Mouse (Mus musculus) neural tube, embryonic 12.5 days (tissue): ENCODE data around the gene Abhd15. TPM values are rescaled to one million over a fixed set of nuclear protein-coding genes. Genes with fewer than 3 reads are reported as not detected.

Experiments
- ATAC-seq: fragments of 200-750 bp; cut with Nextera tagmentation; 2 replicates; pipeline ENCODE4 v1.8.0; 2017; ENCODE audit warnings: low read depth, mild to moderate bottlenecking, moderate TSS enrichment, moderate library complexity; ENCODE audit not compliant: low FRiP score
- H3K27ac ChIP-seq: fragments of 300-500 bp; sonication (generic); 2 replicates; pipeline ENCODE4 v1.5.1; 2016
- H3K27me3 ChIP-seq: fragments of 300-500 bp; sonication (generic); replicated peaks from 2 replicates; pipeline ENCODE4 v1.6.1; 2016; ENCODE audit warnings: mild to moderate bottlenecking
- H3K36me3 ChIP-seq: fragments of 300-500 bp; sonication (generic); 2 replicates; pipeline ENCODE4 v1.6.1; 2016; ENCODE audit warnings: mild to moderate bottlenecking
- H3K4me1 ChIP-seq: fragments of 300-500 bp; sonication (generic); 2 replicates; pipeline ENCODE4 v1.6.1; 2016
- H3K4me2 ChIP-seq: fragments of 300-500 bp; sonication (generic); replicated peaks from 2 replicates; pipeline ENCODE4 v1.6.1; 2016; ENCODE audit warnings: mild to moderate bottlenecking
- H3K4me3 ChIP-seq: fragments of 300-500 bp; sonication (generic); 2 replicates; pipeline ENCODE4 v1.5.1; 2016
- H3K9ac ChIP-seq: fragments of 300-500 bp; sonication (generic); 2 replicates; pipeline ENCODE4 v1.6.1; 2016; ENCODE audit warnings: mild to moderate bottlenecking
- H3K9me3 ChIP-seq: fragments of 300-500 bp; sonication (generic); 2 replicates; pipeline ENCODE4 v1.6.1; 2016; ENCODE audit warnings: mild to moderate bottlenecking
- WGBS: fragments of 180-500 bp; shearing (Covaris S2); methylation state at CpG from one replicate; pipeline ENCODE4 v1.1.7; 2016; 5-methylcytosine and 5-hydroxymethylcytosine counted together
- polyA plus RNA-seq: library from polyadenylated mRNA; unstranded; fragments of >200 nt; fragmentation: Nextera tagmentation; extraction: Ambion mirVana; gene quantifications from 2 replicates; pipeline ENCODE4 v1.2.1, GENCODE M21; 2016

Gene Abhd15
- polyA plus RNA-seq = 5.2 and 7.1 TPM in 2 replicates

DNA sequence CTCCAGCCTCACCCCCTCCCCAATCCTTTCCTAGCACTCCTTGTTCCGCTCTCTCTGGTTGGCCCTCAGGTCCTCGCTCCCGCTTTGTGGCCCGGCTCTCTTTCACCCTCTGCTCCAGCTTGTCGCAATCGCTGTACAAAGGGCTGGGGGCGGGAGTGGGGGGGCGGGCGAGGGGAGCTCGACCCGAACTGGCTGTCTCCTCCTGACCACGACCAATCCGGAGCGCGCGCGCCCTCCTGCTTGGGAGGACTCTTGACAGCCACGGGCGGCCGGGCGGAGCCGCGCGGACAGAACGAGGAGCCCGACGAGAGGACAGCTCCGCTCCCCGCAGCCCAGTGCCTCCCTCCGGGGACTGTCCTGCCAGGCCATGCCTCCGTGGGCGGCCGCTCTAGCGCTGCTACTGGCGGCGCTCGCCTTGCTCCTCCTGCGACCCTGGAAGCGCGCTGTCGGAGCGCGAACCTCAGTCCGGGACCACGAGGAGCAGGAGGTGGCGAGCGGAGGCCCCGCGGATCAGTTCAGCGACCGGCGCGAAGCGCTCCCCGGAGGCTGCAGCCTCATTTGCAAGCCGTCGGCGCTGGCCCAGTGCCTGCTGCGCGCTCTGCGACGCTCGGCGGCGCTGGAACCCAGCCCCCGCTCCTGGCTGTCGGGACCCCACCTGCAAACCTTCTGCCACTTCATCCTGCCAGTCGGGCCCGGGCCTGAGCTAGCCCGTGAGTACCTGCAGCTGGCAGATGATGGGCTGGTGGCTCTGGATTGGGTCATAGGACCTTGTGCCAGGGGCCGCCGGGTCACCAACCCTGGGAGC is at the start of gene Abhd15:
Gene Abhd15, plus strand, starts transcription at position 290 of the 805 bp plus-strand sequence.
- peak within 1 kb of the TSS; percentile 93 for H3K4me2 ChIP-seq
- H3K9ac ChIP-seq = peak within 1 kb of the TSS; percentile 58
- H3K4me1 ChIP-seq = peaks cover 36% of the 10 kb centered on the region
- no peak within 1 kb of the TSS for H3K27ac ChIP-seq
- under 1% methylated on average over 72 of the region's 72 CpGs for WGBS
- no peaks in the 10 kb centered on the region for H3K9me3 ChIP-seq
- peak; percentile 51 for ATAC-seq
- peaks cover 26% of the 10 kb centered on the region for H3K27me3 ChIP-seq
- H3K36me3 ChIP-seq = no peaks in the 10 kb centered on the region
- H3K4me3 ChIP-seq = peak within 1 kb of the TSS; percentile 58

DNA sequence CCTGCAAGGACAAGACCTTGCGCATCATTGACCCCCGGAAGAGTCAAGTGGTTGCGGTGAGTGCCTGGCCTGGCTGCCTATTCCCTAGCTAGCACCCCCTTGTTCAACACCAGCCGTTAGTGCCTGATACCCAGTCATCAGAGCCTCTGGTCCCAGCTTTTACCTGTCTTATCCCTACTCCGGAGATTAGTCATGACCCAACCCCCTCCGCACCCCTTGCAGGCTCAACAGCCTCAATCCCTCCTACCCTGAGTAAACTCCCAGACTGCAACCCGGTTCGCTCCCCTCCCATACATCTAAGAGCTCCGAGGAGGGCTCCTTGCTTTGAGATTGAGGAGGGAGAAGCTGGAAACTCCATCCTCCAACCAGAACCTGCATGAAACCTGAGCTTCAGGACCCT is 48.4 kb upstream of the Abhd15 start:
- WGBS = 35% methylated on average over 9 of the region's 9 CpGs
- H3K4me2 ChIP-seq = no peak overlapping the region
- peaks cover 12% of the 10 kb centered on the region for H3K36me3 ChIP-seq
- H3K9ac ChIP-seq = no peak overlapping the region
- H3K9me3 ChIP-seq = no peaks in the 10 kb centered on the region
- H3K4me1 ChIP-seq = peaks cover 24% of the 10 kb centered on the region
- no peak overlapping the region for H3K27ac ChIP-seq
- ATAC-seq = no peak
- no peak overlapping the region for H3K4me3 ChIP-seq
- H3K27me3 ChIP-seq = peaks cover 63% of the 10 kb centered on the region

DNA sequence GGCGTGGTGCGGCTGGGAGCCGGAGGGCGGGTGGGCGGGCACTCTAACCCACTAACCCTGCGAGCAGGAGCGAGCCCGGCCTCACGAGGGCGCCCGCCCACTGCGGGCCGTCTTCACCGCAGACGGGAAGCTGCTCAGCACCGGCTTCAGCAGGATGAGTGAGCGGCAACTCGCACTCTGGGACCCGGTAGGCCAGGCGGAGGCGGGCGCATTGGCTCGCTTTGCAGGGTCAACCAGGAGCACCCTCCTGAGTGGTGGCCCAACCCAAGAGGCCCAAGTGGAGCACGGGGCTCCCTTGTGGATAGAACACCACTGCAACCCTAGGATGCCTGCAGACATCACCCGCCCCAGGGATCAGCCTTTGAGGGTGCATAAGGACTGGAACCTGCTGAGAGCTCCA is 47.8 kb upstream of the Abhd15 start:
- Histone ChIP-seq H3K4me2 (peak overlapping the region; percentile 20), H3K4me1 (peaks cover 19% of the 10 kb centered on the region), H3K27ac (no peak overlapping the region), H3K9ac (no peak overlapping the region), H3K36me3 (peaks cover 18% of the 10 kb centered on the region), H3K27me3 (peaks cover 57% of the 10 kb centered on the region), H3K4me3 (no peak overlapping the region), H3K9me3 (no peaks in the 10 kb centered on the region)
- peak; percentile 17; the same call in 1 of the 2 replicates for ATAC-seq
- 3% methylated on average over 25 of the region's 25 CpGs for WGBS

DNA sequence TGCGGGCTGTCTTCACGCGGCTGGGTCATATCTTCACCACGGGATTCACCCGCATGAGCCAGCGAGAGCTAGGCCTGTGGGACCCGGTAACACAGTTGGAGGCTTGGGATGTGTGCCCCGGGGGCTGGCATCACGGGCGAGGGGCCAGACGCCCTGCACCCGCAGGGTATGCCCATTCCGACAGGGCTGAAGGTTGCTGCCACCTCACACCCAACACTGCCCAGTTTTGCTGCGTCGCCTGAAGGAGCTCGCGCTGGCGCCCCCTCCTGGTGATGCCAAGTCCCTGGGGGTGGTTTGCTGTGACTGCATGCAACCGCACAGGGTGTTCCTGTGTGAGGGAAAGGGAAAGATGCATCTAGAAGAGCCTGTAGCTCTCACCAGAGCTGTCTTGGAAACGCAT is 47.1 kb upstream of the Abhd15 start:
- no peak for ATAC-seq
- Histone ChIP-seq H3K36me3 (peaks cover 24% of the 10 kb centered on the region), H3K9ac (no peak overlapping the region), H3K27ac (no peak overlapping the region), H3K9me3 (no peaks in the 10 kb centered on the region), H3K4me3 (no peak overlapping the region), H3K4me2 (peak overlapping the region; percentile 20), H3K27me3 (peaks cover 51% of the 10 kb centered on the region), H3K4me1 (peaks cover 13% of the 10 kb centered on the region)
- WGBS = 16% methylated on average over 20 of the region's 20 CpGs

DNA sequence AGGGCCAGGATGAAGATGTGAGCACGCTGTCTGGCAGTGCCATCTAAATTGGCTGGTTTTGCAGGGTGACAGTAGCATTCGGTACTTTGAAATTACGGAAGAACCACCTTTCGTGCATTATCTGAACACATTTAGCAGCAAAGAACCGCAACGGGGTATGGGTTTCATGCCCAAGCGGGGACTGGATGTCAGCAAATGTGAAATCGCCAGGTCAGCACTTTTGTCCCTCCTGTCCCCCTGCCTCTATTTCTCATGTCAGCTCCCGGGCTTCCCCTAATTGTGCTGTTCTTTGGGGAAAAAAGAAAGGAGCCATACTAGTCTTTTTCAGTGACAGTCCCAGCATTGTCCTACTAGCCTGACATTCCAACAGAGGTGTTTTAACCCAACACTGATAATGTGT is 46.5 kb upstream of the Abhd15 start:
- H3K9me3 ChIP-seq = no peaks in the 10 kb centered on the region
- peaks cover 30% of the 10 kb centered on the region for H3K36me3 ChIP-seq
- H3K4me3 ChIP-seq = no peak overlapping the region
- H3K4me1 ChIP-seq = peaks cover 12% of the 10 kb centered on the region
- WGBS = 84% methylated on average over 9 of the region's 9 CpGs
- H3K27ac ChIP-seq = no peak overlapping the region
- peaks cover 45% of the 10 kb centered on the region for H3K27me3 ChIP-seq
- no peak overlapping the region for H3K9ac ChIP-seq
- no peak for ATAC-seq
- H3K4me2 ChIP-seq = no peak overlapping the region

DNA sequence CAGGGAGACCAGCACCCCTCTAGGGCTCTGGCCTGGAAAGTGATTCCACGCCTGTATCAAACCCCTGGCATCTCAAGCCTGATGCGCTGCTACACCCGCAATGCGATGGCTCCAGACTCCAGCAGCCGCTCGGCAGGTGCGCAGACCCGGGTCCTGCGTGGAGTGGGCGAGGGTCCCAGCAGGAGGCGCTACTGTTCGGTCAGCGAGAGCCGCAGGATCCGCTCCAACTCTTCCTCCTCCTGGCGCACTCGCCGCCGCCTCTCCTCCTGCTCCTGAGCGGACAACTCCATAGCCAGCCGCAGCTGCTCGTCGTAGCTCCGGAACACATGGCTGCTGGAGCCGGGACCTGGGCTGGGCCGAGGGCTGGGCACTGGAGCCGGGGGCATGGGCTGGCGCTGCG is 43.5 kb upstream of the Abhd15 start:
- H3K27me3 ChIP-seq = peaks cover 26% of the 10 kb centered on the region
- no peak overlapping the region for H3K4me2 ChIP-seq
- H3K4me3 ChIP-seq = no peak overlapping the region
- peaks cover 47% of the 10 kb centered on the region for H3K36me3 ChIP-seq
- 71% methylated on average over 29 of the region's 29 CpGs for WGBS
- H3K4me1 ChIP-seq = peaks cover 12% of the 10 kb centered on the region
- H3K9ac ChIP-seq = no peak overlapping the region
- no peak overlapping the region for H3K27ac ChIP-seq
- no peaks in the 10 kb centered on the region for H3K9me3 ChIP-seq
- ATAC-seq = no peak

DNA sequence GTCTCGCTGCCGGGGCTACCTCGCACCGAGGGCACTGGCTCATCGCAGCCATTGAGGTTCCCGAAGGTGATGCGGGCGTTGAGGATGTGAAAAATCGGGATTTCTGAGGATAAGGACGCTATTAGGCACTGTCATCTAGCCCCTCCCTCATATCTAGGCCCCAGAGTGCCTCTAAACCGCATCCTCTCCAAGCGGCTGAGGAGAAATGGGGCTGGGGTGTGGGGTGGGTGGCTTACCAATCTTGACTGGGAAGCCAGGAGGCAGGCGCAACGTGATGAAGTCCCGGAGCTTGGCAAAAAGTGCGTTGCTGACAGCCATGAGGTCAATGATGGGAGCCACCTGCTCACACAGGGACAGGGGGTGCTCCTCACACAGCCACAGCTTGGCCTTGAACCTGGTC is 42.1 kb upstream of the Abhd15 start:
- H3K27me3 ChIP-seq = peaks cover 12% of the 10 kb centered on the region; the same call in 1 of the 2 replicates
- peaks cover 56% of the 10 kb centered on the region for H3K36me3 ChIP-seq
- no peak overlapping the region for H3K27ac ChIP-seq

DNA sequence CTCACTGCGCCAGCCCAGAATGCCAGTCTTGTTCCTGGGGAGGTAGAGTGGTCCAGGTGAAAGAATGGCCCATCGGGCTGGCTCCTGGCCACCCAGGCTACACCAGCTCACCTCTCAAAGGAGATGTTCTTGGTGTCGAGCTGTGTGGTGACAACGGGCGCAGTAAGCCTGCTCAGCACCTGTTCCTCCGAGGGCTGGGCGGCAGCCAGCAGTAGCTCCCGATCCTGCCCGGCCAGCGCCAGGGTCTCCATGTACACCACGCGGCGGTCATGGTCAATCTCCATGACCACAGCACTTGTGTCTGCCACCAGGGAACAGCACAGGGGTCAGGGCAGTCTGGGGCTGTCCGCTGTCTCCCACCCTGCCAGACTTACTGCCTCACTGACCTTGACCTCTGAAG is 38.7 kb upstream of the Abhd15 start:
- Histone ChIP-seq H3K9me3 (no peaks in the 10 kb centered on the region), H3K27ac (no peak overlapping the region), H3K4me1 (no peaks in the 10 kb centered on the region), H3K27me3 (no peaks in the 10 kb centered on the region), H3K4me2 (no peak overlapping the region), H3K9ac (no peak overlapping the region), H3K36me3 (peaks cover 47% of the 10 kb centered on the region), H3K4me3 (no peak overlapping the region)
- ATAC-seq = no peak
- 95% methylated on average over 14 of the region's 14 CpGs for WGBS

More for the DNA sequence above, 42.1 kb upstream of the Abhd15 start:
- H3K4me1 ChIP-seq = peaks cover 2% of the 10 kb centered on the region; the same call in 1 of the 2 replicates
- H3K9me3 ChIP-seq = no peaks in the 10 kb centered on the region
- no peak overlapping the region for H3K4me2 ChIP-seq
- H3K9ac ChIP-seq = no peak overlapping the region
- WGBS = 90% methylated on average over 16 of the region's 16 CpGs
- no peak for ATAC-seq
- no peak overlapping the region for H3K4me3 ChIP-seq

DNA sequence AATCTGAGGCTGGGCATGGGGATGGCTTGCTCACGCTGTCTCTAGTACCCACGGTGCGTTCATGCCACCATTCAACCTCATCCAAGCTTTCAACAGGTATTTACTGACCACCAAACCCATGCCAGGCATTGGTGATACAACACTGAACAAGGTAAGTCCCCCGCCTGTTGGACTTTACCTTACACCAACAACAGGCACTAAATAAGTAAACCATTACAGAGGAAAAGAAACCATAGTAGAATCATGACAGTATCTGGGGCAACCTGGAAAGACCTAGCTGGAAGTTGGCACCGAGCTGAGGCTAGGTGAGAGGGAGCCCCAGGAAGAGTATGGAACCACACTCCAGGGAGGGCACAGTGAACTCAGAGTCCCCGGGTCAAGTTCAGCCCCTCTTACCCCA is 38.0 kb upstream of the Abhd15 start:
- no peaks in the 10 kb centered on the region for H3K9me3 ChIP-seq
- no peak for ATAC-seq
- 90% methylated on average over 6 of the region's 6 CpGs for WGBS
- no peak overlapping the region for H3K27ac ChIP-seq
- no peaks in the 10 kb centered on the region for H3K4me1 ChIP-seq
- peaks cover 41% of the 10 kb centered on the region for H3K36me3 ChIP-seq
- no peak overlapping the region for H3K9ac ChIP-seq
- no peak overlapping the region for H3K4me3 ChIP-seq
- no peaks in the 10 kb centered on the region for H3K27me3 ChIP-seq
- no peak overlapping the region for H3K4me2 ChIP-seq

DNA sequence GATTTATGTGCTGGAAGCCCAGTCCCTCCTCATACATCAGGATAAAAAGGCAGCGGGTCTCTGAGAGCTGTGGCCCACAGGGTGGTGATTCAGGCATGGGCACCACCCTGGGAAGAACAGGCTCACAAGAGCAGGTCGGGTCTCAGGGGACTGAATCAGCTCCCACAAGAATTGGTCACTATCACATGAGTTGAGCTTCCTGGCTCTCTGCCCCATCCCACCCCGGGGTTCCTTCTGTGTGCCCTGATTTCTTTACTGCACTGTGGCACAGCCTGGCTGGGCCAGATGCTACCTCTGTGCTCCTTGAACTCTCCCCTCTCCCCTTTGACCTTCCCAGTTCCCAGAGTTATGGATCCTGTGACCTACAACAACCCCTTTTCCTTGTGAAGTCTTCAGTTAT is 31.9 kb upstream of the Abhd15 start:
- 72% methylated on average over 3 of the region's 3 CpGs for WGBS
- no peak for ATAC-seq
- Histone ChIP-seq H3K4me3 (no peak overlapping the region), H3K4me1 (peaks cover 50% of the 10 kb centered on the region), H3K9ac (no peak overlapping the region), H3K9me3 (no peaks in the 10 kb centered on the region), H3K27ac (no peak overlapping the region), H3K4me2 (no peak overlapping the region), H3K36me3 (no peaks in the 10 kb centered on the region; the same call in 1 of the 2 replicates), H3K27me3 (no peaks in the 10 kb centered on the region)

DNA sequence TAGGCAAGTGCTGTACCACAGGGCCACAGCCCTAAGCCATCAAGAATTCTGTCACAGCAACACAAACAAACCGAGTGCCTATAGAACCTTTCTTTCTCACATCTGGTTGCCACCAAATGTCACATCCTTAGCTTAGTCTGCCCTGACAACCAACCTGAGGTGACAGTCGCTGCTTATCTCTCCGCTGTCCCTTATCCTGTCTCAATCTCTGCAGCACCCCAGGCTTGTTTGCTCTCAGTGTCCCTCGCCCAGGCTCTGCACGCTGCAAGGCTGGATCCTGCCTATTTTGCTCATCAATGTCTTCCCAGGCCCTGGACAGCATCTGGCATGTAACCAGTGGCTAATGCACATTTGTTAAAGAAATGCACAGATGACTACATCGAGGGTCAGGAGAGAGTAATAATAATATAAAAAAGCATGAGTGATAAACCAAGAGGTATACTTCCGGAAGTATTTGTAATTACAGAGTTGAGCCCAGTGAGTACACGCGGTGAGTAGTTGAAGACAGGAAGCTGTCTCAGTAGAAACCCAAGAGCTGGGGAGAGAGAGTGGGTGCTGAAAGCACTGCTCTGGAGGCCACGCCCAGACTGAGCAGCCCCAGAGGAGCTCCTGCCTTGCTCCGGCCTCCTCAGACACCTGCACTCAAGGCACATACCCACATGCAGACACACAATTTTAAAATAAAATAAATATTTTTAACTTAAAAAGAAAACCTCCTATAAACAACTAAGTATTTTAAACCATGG is 31.2 kb upstream of the Abhd15 start:
- Histone ChIP-seq H3K4me2 (no peak overlapping the region), H3K27ac (no peak overlapping the region), H3K9me3 (no peaks in the 10 kb centered on the region), H3K4me1 (peaks cover 56% of the 10 kb centered on the region), H3K36me3 (no peaks in the 10 kb centered on the region; the same call in 1 of the 2 replicates), H3K9ac (no peak overlapping the region), H3K27me3 (no peaks in the 10 kb centered on the region), H3K4me3 (no peak overlapping the region)
- ATAC-seq = no peak
- 73% methylated on average over 11 of the region's 11 CpGs for WGBS

DNA sequence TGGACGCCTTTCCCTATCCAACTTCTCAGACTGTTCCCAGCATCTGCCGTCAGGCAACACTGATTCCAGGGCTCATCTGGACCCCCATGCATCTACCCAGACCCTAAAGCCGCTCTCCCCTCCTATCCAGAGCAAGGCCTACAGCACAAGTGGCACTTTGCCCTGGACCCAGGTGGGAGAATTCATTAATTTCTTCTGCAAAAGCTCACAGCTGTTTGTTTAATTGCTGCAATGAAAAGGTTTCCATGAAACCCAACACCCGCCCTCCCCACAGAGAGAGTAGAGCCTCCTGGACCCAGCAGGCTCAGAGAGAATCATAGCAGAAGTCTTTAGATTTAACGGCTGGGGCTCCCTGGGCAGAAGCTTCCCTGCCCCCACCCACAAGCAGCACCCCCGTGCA is 29.7 kb upstream of the Abhd15 start:
- Histone ChIP-seq H3K9me3 (no peaks in the 10 kb centered on the region), H3K9ac (no peak overlapping the region), H3K36me3 (no peaks in the 10 kb centered on the region; the same call in 1 of the 2 replicates), H3K27ac (0 out of 2 replicates have a peak overlapping the region, but pooled peaks have one; percentile 37), H3K4me3 (no peak overlapping the region), H3K27me3 (no peaks in the 10 kb centered on the region), H3K4me2 (peak overlapping the region; percentile 68), H3K4me1 (peaks cover 62% of the 10 kb centered on the region)
- WGBS = 30% methylated on average over 6 of the region's 6 CpGs
- ATAC-seq = no peak
